Mouse (Mus musculus) lung, embryonic 15.5 days (tissue): ENCODE results near the gene Padi3. TPM values are rescaled to one million over a fixed set of nuclear protein-coding genes. Genes with fewer than 3 reads are reported as not detected.

ENCODE experiments used
- ATAC-seq: fragments of 200-750 bp; cut with Nextera tagmentation; 2 replicates; pipeline ENCODE4 v1.8.0; 2017; ENCODE audit warnings: moderate number of reproducible peaks, borderline replicate concordance; ENCODE audit not compliant: low FRiP score, low TSS enrichment; ENCODE audit errors: extremely low read depth
- H3K27ac ChIP-seq: fragments of 300-500 bp; sonication (generic); 2 replicates; pipeline ENCODE4 v1.5.1; 2015; ENCODE audit warnings: moderate library complexity, mild to moderate bottlenecking, inconsistent platforms
- H3K27me3 ChIP-seq: fragments of 300-500 bp; sonication (generic); 2 replicates; pipeline ENCODE4 v1.6.1; 2015; ENCODE audit warnings: inconsistent platforms
- H3K36me3 ChIP-seq: fragments of 300-500 bp; sonication (generic); 2 replicates; pipeline ENCODE4 v1.6.1; 2015; ENCODE audit warnings: inconsistent platforms
- H3K4me1 ChIP-seq: fragments of 300-500 bp; sonication (generic); 2 replicates; pipeline ENCODE4 v1.6.1; 2015; ENCODE audit warnings: inconsistent platforms
- H3K4me2 ChIP-seq: fragments of 300-500 bp; sonication (generic); 2 replicates; pipeline ENCODE4 v1.6.1; 2015; ENCODE audit warnings: inconsistent platforms, mild to moderate bottlenecking, moderate library complexity
- H3K4me3 ChIP-seq: fragments of 300-500 bp; sonication (generic); 2 replicates; pipeline ENCODE4 v1.5.1; 2015; ENCODE audit warnings: mild to moderate bottlenecking, inconsistent platforms
- H3K9ac ChIP-seq: fragments of 300-500 bp; sonication (generic); 2 replicates; pipeline ENCODE4 v1.6.1; 2015; ENCODE audit warnings: inconsistent platforms
- H3K9me3 ChIP-seq: fragments of 300-500 bp; sonication (generic); 2 replicates; pipeline ENCODE4 v1.6.1; 2016; ENCODE audit warnings: inconsistent platforms
- WGBS: fragments of 180-500 bp; shearing (Covaris S2); methylation state at CpG from one replicate; pipeline ENCODE4 v1.1.7; 2015; 5-methylcytosine and 5-hydroxymethylcytosine counted together
- polyA plus RNA-seq: library from polyadenylated mRNA; unstranded; fragments of >200 nt; fragmentation: Nextera tagmentation; extraction: Ambion mirVana; gene quantifications from 2 replicates; pipeline ENCODE4 v1.2.1, GENCODE M21; 2015

The Padi3 gene
- polyA plus RNA-seq, 1 experiment from 2014 or later, result 0.31 TPM

DNA sequence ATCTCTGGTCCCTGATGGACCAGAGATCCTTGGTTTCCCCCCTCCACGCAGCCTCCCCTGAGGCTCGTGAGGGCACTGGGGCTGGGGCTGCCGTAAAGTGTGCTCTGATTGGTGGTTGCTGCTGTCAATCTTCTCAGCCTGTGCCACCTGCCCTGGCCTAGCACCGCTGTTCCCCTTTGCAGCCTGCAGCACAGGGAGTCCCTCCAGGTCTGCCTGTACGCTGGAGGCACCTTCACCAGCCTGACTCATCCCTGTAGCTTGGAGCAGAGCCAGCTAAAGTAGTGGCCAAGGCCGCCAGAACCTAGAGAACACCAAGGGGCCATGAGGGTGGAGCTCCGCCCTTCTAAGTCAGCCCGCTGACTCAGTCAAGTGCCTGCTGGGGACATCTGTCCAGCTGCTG is 27.4 kb upstream of the Padi3 start:
- H3K4me2 ChIP-seq, result 0 out of 2 replicates have a peak overlapping the region, but pooled peaks have one; percentile 16
- no peaks in the 10 kb centered on the region for H3K4me1 ChIP-seq
- H3K27me3 ChIP-seq, result no peaks in the 10 kb centered on the region
- H3K36me3 ChIP-seq, result no peaks in the 10 kb centered on the region
- H3K27ac ChIP-seq, result no peak overlapping the region
- ATAC-seq, result no peak
- no peaks in the 10 kb centered on the region for H3K9me3 ChIP-seq
- WGBS, result 21% methylated on average over 8 of the region's 8 CpGs
- H3K4me3 ChIP-seq, result no peak overlapping the region
- no peak overlapping the region for H3K9ac ChIP-seq

- Histone ChIP-seq H3K9ac (no peak overlapping the region), H3K4me1 (no peaks in the 10 kb centered on the region), H3K4me2 (no peak overlapping the region), H3K36me3 (no peaks in the 10 kb centered on the region), H3K27ac (no peak overlapping the region), H3K4me3 (no peak overlapping the region), H3K9me3 (no peaks in the 10 kb centered on the region), H3K27me3 (no peaks in the 10 kb centered on the region)
- 62% methylated on average over 11 of the region's 11 CpGs for WGBS
- ATAC-seq, result no peak
These were observed 25.9 kb upstream of the Padi3 start for GRCm38 (mm10) chr4:140836208-140836866.

- 4% methylated on average over 8 of the region's 10 CpGs for WGBS
- ATAC-seq, result no peak
- H3K4me1 ChIP-seq, result no peaks in the 10 kb centered on the region
- no peak overlapping the region for H3K27ac ChIP-seq
- no peak overlapping the region for H3K4me2 ChIP-seq
- H3K9me3 ChIP-seq, result no peaks in the 10 kb centered on the region
- no peaks in the 10 kb centered on the region for H3K27me3 ChIP-seq
- H3K9ac ChIP-seq, result no peak overlapping the region
- H3K4me3 ChIP-seq, result no peak overlapping the region
- no peaks in the 10 kb centered on the region for H3K36me3 ChIP-seq
These were observed 25.2 kb upstream of the Padi3 start for GRCm38 (mm10) chr4:140835682-140836081.

- H3K4me3 ChIP-seq, result no peak overlapping the region
- H3K4me1 ChIP-seq, result no peaks in the 10 kb centered on the region
- no peak overlapping the region for H3K4me2 ChIP-seq
- H3K9me3 ChIP-seq, result no peaks in the 10 kb centered on the region
- no peak overlapping the region for H3K9ac ChIP-seq
- no peak overlapping the region for H3K27ac ChIP-seq
- WGBS, result 64% methylated on average over 6 of the region's 6 CpGs
- no peak for ATAC-seq
- H3K36me3 ChIP-seq, result no peaks in the 10 kb centered on the region
- H3K27me3 ChIP-seq, result no peaks in the 10 kb centered on the region
These were observed 24.0 kb upstream of the Padi3 start for GRCm38 (mm10) chr4:140834327-140834934.

DNA sequence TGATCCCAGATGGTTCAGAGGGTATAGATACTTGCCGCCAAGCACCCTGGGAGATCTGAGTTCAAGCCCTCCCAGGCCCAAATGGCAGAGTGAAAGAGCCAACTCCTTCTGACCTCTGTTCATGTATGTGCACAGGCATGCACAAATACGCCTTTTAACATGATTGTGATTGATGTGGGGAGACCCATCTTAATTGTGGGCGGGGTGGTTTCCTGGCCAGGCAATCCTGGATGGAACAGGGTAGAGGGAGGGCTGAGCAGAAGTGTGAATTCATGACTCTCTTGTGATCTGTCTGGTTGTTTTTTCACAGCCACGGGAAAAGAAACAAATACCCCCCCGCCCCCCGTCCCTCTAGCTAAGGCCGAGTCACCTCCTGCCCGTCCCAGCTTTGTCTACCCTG is 22.4 kb upstream of the Padi3 start:
- H3K27me3 ChIP-seq, result no peaks in the 10 kb centered on the region
- H3K4me1 ChIP-seq, result no peaks in the 10 kb centered on the region
- no peak overlapping the region for H3K4me3 ChIP-seq
- no peak for ATAC-seq
- H3K9me3 ChIP-seq, result no peaks in the 10 kb centered on the region
- H3K9ac ChIP-seq, result no peak overlapping the region
- H3K36me3 ChIP-seq, result no peaks in the 10 kb centered on the region
- no peak overlapping the region for H3K4me2 ChIP-seq
- 40% methylated on average over 8 of the region's 8 CpGs for WGBS
- H3K27ac ChIP-seq, result no peak overlapping the region

- ATAC-seq, result no peak
- Histone ChIP-seq H3K4me3 (no peak overlapping the region), H3K9ac (no peak overlapping the region), H3K9me3 (no peaks in the 10 kb centered on the region), H3K4me1 (no peaks in the 10 kb centered on the region), H3K27ac (no peak overlapping the region), H3K4me2 (no peak overlapping the region), H3K27me3 (no peaks in the 10 kb centered on the region), H3K36me3 (no peaks in the 10 kb centered on the region)
- 68% methylated on average over 4 of the region's 4 CpGs for WGBS
These were observed 21.4 kb upstream of the Padi3 start for GRCm38 (mm10) chr4:140831808-140832207.

GRCm38 (mm10) chr4:140827237-140827636 is 16.8 kb upstream of the Padi3 start:
- Histone ChIP-seq H3K27ac (no peak overlapping the region), H3K9ac (no peak overlapping the region), H3K4me1 (no peaks in the 10 kb centered on the region), H3K36me3 (no peaks in the 10 kb centered on the region), H3K4me2 (no peak overlapping the region), H3K9me3 (no peaks in the 10 kb centered on the region), H3K4me3 (no peak overlapping the region), H3K27me3 (no peaks in the 10 kb centered on the region)
- no peak for ATAC-seq
- WGBS, result 46% methylated on average over 3 of the region's 3 CpGs

DNA sequence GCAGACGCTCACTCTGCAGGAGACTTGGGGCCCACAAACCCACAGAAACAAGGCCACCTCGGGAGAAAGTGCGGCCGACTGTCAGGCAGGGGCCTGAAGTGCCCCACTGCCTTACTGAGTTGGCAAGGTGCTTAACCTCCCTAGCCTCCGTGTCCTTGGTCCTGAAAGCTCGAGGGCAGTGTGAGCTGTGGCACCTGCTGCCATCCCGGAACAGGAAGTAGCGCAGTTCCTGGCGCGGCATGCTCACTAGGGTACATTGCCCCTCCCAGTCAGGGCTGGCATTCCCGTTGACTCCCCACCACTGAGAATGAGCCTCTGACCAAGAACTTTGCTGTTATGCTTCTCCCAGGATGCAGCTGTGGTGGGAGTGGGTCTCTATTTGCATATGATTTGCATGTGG is 15.5 kb upstream of the Padi3 start:
- no peak overlapping the region for H3K4me2 ChIP-seq
- no peaks in the 10 kb centered on the region for H3K9me3 ChIP-seq
- ATAC-seq, result no peak
- H3K27me3 ChIP-seq, result no peaks in the 10 kb centered on the region
- H3K9ac ChIP-seq, result no peak overlapping the region
- H3K27ac ChIP-seq, result no peak overlapping the region
- 52% methylated on average over 11 of the region's 11 CpGs for WGBS
- H3K4me1 ChIP-seq, result no peaks in the 10 kb centered on the region
- no peak overlapping the region for H3K4me3 ChIP-seq
- H3K36me3 ChIP-seq, result no peaks in the 10 kb centered on the region

DNA sequence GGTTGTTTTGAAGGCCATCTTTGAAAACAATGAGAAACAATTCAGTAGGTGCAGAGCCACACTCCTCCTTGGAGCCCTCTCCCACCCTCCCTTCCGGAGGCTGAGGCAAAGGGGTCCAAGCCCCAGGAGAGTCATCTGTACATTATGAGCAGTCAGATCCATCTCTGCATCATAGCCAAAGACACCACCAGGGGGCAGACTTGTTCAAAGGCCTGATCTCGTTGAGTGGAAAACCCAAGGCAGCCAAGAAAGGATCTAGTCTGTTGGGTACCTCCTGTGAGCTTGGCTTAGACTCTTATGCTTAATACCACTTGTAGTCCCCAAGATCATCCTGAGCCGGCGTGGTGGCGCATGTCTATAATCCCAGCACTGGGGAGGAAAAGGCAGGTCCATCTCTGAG is 11.5 kb upstream of the Padi3 start:
- Histone ChIP-seq H3K9me3 (no peaks in the 10 kb centered on the region), H3K9ac (no peak overlapping the region), H3K27ac (no peak overlapping the region), H3K27me3 (no peaks in the 10 kb centered on the region), H3K36me3 (no peaks in the 10 kb centered on the region), H3K4me1 (no peaks in the 10 kb centered on the region), H3K4me3 (no peak overlapping the region), H3K4me2 (no peak overlapping the region)
- 70% methylated on average over 5 of the region's 5 CpGs for WGBS
- no peak for ATAC-seq

GRCm38 (mm10) chr4:140817413-140817812 is 7.0 kb upstream of the Padi3 start:
- Histone ChIP-seq H3K4me2 (no peak overlapping the region), H3K9ac (no peak overlapping the region), H3K4me1 (peaks cover 12% of the 10 kb centered on the region), H3K27ac (no peak overlapping the region), H3K36me3 (no peaks in the 10 kb centered on the region), H3K27me3 (no peaks in the 10 kb centered on the region), H3K4me3 (no peak overlapping the region), H3K9me3 (no peaks in the 10 kb centered on the region)
- 91% methylated on average over 8 of the region's 8 CpGs for WGBS
- ATAC-seq, result no peak

- no peaks in the 10 kb centered on the region; the same call in 1 of the 2 replicates for H3K27me3 ChIP-seq
- WGBS, result 20% methylated on average over 10 of the region's 10 CpGs
- H3K36me3 ChIP-seq, result no peaks in the 10 kb centered on the region
- no peak overlapping the region for H3K4me2 ChIP-seq
- H3K27ac ChIP-seq, result no peak overlapping the region
- no peak for ATAC-seq
- no peaks in the 10 kb centered on the region for H3K9me3 ChIP-seq
- peaks cover 12% of the 10 kb centered on the region for H3K4me1 ChIP-seq
- H3K4me3 ChIP-seq, result no peak overlapping the region
- no peak overlapping the region for H3K9ac ChIP-seq
These were observed 5.8 kb upstream of the Padi3 start for GRCm38 (mm10) chr4:140815996-140816917.

GRCm38 (mm10) chr4:140815496-140815895 is 5.0 kb upstream of the Padi3 start:
- Histone ChIP-seq H3K9ac (no peak overlapping the region), H3K9me3 (no peaks in the 10 kb centered on the region), H3K36me3 (no peaks in the 10 kb centered on the region), H3K4me3 (no peak overlapping the region), H3K4me1 (peaks cover 12% of the 10 kb centered on the region), H3K4me2 (no peak overlapping the region), H3K27ac (no peak overlapping the region), H3K27me3 (no peaks in the 10 kb centered on the region; the same call in 1 of the 2 replicates)
- ATAC-seq, result no peak
- 52% methylated on average over 5 of the region's 5 CpGs for WGBS
